Mouse (Mus musculus) stomach, postnatal 0 days (tissue): ENCODE measurements around the gene Tbc1d7.

Experiments used
- CTCF ChIP-seq: IDR thresholded peaks from 2 replicates; pipeline ENCODE4 v1.5.1; 2016; ENCODE audit warnings: antibody characterized with exemption, low read depth, mild to moderate bottlenecking, moderate library complexity
- EP300 ChIP-seq: optimal IDR thresholded peaks from 2 replicates; pipeline ENCODE3; 2016; ENCODE audit warnings: antibody characterized with exemption

DNA sequence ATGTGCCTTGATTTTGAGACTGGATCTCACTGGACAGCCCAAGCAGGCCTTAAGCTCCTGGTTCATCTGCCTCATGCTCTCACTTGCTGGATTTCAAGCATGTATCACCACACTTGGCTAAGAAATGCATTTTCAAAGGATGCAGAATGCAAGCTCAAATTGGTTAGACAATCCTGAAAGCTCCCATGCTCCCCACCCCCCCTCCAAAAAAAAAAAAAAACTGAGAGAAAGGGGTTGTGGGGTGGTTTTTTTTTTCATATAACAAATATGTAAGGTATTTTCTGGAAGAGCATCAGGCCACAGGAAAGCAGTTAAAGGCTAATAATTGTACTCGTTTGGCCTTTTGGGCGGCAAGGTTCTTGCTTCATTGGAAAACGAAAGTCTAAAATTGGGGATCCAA, 58.2 kb downstream of the Tbc1d7 start:
- TF ChIP-seq CTCF (no peak), EP300 (no peak)
